Mouse (Mus musculus): ENCODE results near the gene Cuedc1.

The Cuedc1 gene

DNA sequence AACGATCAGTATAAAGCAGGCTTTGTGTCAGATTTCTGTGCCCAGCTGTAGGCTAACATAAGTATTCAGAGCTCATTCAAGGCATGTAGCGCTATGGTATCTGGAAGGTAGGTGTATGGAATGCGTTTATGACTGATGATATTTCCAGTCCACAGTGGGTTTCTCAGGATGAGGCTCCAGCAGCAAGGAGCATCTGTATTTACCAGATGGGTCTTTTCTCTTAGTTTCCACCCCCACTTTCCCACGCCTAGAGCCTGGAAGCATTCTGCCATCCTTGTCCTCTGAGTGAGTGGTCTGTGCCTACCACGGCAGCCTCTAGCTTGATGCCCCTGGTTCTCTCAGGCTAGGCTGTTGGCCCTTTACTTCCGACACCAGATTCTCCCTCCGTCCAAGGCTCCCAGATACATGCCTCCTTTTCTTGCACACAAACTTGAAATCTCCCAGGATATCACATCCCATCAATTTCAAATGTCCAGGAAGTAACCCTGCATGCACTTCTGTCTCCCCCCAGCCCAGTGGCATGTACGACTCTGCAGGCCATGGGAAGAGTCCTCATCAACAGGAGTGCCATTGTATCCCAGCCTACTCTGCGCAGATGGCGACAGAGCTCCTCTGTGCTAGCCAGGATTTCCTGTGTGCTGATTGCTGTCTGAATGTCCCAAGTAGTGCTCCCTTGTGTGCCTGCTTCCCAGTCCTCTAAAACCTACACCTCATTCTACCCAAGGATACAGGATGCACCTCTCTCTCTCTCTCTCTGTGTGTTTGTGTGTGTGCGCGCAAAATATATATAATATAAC is 48.6 kb downstream of the Cuedc1 start:
- in situ Hi-C loops (cut with MboI, MseI): no loop called here

DNA sequence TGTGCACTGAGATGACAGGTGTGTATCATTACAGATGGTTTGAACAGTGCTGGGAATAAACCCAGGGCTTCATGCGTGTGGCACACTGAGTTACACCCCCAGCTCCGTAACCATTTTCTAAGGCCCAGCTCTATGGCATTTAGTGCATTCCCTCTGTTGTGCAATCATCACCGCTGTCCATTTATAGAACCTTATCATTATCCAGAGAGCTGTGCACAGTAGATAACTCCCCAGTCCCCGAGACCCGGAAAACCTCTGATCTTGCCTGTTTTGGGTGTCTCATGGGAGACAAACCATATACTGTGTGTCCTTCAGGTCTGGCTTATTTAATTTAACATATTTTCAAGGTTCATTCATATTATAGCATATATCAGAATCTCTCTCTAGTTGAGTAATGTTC is 49.5 kb downstream of the Cuedc1 start:
- in situ Hi-C loops (cut with MboI, MseI): no loop called here

DNA sequence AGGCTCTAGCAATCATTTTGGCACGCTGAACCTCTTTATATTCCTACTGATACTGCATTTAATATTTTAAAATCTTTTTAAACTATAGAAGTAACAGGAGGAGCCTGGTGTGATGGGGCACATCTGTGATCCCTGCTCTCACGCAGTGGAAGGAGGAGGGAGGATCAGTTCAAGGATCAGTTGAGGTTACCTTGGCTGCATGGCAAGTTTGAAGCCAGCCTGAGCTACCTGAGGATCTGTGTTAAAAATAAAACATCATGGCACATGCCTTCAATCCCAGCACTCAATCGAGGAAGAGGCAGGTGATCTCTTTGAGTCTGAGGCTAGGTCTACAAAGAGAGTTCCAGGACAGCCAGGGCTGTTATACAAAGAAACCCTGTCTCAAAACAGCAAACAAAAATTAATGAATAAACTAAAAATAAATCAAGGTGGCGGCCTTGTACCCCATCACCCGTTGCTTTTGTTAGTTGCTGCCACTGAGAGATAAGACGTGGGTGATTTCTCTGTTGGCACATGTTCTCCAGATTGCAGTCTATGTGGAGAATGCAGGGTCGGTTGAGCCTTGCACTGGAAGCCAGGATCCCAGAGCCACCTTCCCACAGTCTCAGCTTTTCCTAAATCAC is 50.3 kb downstream of the Cuedc1 start:
- in situ Hi-C loops (cut with MboI, MseI): no loop called here

DNA sequence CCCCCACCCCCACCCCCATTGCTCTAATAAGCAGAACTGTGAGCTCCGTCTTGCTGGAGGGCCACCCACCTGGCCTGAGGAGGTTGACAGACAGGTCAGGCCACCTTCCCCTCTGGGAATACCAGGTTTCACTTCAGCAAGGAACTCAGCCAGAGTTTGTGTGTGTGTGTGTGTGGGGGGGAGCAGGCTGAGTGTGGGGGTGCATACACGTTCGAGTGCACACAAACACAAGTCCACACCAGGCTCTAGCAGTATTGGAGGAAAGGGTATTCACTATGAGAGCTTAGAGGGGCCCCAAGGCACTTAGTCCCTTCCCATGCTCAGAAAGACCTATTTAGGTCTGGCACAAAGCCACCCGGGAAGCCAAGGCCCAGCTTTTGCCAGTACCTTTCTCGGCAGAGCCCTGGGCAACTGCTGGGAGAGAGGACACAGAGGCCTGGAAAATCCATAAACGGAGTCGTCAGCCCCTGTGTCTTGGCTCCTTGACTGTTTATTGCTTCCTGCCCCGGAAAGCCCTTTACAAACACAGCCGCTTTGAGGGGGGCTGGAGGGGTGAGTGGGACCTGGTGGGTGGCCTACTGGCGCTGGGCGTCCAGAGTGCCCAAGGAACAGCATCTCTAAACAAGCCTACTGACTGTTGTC is 50.9 kb downstream of the Cuedc1 start:
- in situ Hi-C loops (cut with MboI, MseI): no loop called here

DNA sequence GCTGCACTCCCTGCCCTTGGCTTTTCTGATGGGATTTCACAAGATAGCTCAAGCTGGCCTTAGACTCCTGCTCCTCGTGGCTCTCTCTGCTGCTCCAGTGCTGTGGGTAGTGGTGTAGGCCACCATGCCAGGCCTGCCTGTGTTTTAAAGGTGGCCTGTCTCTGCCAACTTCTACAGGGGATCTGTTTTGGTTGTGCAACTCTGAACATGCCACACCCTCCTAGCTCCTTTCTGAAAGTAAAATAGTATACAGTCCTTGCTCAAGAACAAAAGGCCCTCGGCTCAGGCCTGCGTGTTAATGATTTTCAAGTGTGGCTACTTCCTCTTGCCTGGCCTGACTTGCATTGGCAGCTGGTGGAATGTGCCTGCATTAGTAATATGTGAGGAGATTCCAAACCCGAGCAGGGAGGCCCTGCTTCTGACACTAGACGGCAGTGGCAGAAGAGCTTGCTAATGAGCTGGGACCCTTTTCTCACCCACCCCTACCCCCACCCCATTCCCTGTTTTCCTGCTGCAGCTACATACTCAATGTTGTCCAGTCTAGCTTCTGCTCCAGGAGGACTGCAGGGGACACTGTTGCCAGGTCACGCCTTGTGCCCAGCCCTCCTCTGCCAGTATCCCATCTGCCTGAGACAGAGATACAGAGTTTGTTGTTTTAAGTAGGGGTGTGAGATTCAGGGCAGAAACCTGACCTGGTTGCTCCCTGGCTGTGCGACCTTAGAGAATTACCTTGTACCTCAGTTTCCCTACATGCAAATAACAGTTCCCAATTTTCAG is 53.7 kb downstream of the Cuedc1 start:
- in situ Hi-C loops (cut with MboI, MseI): no loop called here

DNA sequence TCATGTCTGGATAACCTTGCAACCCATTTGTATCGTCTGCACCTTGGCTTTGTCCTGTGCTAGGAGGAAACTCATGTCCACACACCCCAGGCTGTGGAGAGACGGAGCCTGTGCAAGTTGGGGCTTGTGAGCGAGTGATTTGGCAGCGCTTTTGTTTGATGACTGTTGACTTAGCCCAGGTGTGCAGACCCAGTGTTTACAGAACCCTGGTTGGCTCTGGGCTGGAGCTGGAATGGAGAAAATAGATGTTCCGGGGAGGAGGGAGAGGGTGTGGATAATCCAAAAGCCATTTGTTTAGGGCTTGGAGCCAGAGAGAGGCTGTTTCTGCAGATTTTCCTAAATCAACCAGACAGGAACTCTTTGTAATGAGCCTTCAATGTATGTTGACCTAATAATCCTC is 56.0 kb downstream of the Cuedc1 start:
- in situ Hi-C loops (cut with MboI, MseI): no loop called here

DNA sequence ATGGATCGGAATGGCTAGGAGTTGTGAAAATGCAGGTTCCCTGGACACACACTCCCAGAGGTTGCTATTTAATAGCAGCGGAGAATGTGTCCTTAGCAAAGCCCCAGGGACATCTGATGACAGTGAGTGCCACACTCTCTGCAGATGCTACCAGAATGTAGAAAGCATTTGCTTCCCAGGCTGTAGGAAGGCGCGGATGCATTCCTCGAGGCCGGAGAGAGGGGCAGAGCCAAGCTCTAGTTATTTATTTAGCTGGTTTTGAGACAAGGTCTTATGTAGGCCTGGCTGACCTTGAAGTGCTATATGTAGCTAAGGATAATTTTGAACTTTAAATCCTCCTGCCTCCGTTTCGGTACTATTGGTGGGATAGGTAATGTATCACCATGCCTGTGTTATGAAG is 56.6 kb downstream of the Cuedc1 start:
- in situ Hi-C loops (cut with MboI, MseI): no loop called here

DNA sequence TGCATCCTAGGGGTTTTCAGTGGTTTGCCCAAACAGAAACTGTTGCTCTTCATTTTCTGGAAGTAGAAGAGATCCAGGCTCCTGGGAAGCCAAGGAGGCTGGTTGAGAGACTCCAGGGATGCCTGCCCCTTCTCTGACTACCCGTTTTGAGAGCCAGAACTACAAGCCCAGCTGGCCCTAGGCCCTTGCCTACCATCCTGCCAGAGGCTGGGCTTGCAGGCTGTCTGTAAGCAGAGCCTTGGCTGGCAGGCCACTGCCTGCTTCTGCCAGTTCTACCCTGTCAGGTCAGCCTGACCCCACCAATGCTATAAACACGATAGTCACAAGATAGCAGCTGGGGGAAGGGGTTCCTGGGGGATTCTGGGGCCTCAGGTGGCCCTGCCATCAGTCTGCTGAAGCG is 57.6 kb downstream of the Cuedc1 start:
- in situ Hi-C loops (cut with MboI, MseI): no loop called here

DNA sequence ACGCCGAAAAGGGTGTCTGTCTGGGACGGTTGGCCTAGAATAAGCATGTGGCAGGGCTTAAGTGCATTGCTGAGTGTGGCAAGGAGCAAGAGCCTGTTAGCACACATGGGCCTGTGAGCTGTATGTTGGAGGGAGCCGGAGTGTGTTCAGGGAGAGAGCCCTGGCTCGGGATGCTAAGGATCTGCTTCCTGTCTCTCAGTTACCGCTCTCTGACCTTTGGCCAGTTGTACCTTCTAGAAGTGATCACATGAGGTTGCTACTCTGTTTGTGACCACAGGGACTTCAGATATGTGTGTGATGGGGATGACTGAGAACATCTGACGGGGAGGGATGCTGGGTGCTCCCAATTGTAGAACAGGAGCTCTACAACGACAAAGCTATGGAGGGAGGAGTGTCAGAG is 58.1 kb downstream of the Cuedc1 start:
- in situ Hi-C loops (cut with MboI, MseI): no loop called here

DNA sequence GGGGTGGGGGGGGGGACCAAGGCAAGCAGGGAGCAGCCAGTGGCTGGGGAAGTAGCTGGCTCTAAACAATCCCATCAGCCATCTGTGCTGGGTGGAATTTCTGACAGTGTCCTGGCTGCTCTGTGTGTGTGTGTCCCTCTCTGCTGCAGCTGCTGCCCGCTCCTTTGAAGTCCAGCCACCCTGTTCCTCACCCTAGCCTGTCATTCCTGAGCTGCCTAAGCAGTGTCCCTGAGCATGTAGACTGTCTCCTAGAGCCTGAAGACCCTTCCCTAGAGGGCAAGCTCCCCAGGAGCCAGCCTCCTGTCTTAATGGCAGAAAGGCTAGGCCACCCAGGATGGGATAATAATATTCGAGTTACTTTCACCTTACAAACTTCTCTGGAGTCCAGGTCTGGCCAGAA is 58.5 kb downstream of the Cuedc1 start:
- in situ Hi-C loops (cut with MboI, MseI): no loop called here

DNA sequence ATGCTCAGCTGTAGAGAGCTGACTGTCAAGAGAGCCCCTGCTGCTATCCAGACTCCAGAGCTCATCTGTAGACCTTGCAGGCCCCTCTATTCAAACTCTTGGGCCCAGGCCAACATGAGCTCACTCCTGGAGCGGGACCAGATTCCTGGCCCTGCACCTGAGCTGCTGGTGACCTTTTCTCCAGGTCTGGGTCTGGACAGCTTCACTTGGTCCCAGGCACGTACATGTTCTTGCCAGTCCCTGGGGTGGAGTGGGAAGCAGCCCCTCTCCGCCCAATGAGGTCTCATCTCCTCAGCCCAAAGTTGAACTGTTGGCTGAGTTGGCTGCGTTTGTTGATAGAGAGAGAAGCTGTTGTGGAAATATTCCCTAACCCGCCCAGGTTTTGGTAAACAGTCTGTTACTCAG is 61.0 kb downstream of the Cuedc1 start:
- in situ Hi-C loops (cut with MboI, MseI): no loop called here

DNA sequence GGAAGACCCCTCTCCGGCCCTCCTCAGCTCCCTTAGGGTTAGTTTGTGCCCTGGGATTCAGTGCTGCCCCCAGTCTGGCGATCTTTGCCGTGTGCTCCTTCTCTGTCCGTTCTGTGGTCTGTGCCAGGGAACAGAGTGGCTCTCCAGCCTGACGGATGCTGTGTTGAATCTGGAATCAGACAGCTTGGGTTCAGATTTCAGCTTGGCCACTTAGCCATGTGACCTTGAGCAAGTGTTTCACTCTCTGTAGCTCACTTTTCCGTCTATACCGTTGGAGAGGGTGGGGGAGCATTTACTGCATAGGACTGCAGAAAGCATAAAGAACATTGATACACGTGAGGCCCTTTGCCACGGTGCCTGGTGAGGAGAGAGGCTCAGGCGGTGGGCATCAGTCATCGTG is 61.5 kb downstream of the Cuedc1 start:
- in situ Hi-C loops (cut with MboI, MseI): no loop called here

DNA sequence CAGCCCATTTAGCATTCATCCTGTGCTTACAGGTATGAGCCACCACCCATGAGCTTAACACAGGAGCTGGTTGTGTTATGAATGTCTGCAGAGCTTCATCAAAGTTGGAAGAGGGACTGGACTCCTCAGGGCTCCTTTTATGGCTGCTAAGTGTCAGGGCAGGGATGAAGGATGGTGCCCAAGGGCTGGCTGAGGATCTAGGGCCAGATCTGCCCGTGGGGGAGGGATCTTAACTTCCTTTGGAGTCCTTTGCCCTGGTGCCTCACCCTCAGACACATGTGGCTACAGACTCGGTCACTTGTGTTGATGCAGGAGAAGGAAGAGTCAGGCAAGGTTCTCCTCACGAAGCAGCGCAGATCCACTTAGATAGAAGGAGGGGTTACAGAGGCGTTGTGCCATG is 62.5 kb downstream of the Cuedc1 start:
- in situ Hi-C loops (cut with MboI, MseI): no loop called here

DNA sequence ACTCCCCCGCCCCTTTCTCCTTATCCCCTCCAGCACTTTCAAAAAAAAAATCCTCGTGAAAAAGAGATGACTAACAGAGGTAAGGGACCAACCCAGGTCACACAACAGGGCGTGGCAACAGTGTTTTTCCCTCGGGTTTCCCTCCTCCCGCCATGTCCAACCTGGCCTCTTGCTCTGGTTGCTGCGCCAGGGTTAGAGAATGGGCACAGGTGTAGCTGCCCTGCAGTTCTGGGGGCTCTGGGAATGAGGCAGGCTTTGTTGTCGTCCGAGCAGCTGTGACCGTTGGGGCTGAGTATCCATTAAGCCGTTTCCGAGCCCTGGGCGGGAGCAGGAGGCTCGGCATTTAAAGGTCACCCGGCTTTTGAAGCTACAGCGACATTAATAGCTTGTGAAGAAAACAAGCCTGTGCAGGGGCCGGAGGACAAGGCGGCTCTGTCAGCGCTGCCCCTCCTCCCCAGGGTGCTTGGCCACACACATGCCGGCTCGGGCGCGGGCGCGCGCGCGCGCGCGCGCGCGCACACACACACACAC is 63.3 kb downstream of the Cuedc1 start:
- in situ Hi-C loops (cut with MboI, MseI): no loop called here

DNA sequence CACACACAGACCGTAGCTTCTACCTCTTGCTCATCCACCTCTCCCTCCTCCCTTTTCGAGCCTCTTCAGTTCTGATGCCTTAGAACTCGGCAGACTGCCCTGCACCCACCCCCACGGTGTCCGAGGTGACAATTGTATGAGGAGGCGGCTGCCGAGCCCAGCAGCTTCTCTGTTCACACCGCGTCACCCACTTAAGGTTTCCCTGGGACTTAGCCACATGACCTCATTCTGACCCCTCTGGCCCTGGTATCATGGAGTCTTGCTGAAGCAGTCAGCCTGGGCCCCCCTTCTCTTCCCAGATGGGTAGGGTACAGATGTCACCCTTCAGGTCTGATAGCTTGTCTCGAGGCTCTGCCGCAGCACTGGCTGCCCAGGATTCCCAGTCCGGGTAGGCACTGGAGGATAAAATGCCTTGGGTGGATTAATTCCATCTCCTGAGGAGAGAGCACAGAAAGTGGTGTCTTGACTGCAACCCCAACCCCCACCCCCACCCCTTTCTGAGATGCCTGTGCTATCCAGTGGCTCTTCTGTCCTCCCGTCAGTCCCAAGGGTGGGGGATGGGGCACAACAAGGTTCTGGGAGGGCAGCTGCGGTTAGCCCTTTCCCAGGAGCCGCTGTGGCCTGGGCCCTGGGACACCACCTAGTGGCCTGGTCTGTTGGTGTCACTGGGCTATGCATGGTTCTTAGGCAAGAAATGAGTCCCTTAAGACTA is 63.9 kb downstream of the Cuedc1 start:
- in situ Hi-C loops (cut with MboI, MseI): no loop called here

DNA sequence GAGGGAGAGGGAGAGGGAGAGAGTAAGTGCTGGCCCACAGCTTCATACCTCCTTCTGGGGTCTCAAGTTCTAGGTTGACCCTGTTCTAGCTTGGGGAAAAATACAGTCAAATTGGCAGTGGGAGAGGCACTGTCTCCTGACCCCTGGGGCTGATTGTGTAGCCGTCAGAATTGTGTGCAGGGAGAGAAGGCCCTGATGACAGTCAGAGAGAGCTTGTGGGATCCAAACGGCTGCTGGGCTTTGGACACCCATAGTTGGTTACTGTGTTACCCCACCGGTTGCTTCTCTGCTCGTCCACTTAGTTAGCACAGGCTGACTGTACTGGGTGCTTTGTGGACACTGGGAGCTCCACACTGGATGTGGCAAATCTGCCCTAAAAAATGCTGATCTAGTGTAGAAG is 64.9 kb downstream of the Cuedc1 start:
- in situ Hi-C loops (cut with MboI, MseI): no loop called here

DNA sequence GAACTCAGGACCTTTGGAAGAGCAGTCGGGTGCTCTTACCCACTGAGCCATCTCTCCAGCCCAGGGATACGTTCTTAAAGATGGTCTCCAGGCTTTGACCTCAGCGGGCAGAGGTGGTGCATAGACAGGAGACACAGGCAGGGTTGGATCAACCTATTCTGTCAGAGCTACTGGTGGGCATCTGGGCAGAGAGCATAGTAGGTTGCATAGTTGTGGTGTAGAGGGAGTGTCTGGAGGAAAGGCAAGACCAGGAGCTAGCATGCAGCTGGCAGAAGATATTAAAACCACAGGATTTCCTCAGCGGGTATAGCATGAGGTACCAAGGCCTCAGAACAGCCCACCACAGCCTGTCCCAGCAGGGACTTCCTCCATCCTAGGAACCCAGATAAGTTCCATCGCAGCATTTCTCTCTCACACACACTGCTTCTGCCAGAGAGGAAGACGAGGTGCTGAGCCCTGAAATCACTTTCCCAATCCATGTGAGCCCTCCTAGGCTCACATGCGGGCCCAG is 66.4 kb downstream of the Cuedc1 start:
- in situ Hi-C loops (cut with MboI, MseI): no loop called here

DNA sequence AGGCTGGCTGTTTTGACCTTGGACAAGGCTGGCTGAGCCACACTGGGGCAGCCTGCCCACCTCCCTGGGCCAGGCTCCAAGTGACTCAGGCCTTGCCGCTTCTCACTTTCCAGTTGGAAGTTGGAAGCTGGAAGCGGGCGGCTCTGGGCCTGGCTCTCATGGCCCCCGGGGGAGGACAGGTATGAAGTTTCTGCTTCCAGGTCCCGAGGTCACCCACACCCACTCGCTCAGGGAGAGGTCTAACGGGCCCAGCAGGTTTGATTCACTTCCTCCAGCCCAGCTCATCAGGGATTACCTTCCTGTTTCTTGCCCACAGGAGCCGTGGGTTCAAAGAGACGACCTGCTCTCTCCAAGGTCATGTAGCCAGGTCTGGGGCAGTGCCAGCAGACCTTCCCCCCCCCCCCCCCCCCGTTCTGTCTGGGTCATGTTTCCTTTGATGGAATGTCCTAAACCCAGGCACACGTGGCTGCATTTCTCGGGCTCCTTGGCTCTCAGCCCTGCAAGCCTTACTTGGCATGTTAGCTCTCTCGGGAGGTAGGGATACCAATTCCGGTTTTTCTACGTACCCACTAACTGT is 67.0 kb downstream of the Cuedc1 start:
- in situ Hi-C loops (cut with MboI, MseI): no loop called here

DNA sequence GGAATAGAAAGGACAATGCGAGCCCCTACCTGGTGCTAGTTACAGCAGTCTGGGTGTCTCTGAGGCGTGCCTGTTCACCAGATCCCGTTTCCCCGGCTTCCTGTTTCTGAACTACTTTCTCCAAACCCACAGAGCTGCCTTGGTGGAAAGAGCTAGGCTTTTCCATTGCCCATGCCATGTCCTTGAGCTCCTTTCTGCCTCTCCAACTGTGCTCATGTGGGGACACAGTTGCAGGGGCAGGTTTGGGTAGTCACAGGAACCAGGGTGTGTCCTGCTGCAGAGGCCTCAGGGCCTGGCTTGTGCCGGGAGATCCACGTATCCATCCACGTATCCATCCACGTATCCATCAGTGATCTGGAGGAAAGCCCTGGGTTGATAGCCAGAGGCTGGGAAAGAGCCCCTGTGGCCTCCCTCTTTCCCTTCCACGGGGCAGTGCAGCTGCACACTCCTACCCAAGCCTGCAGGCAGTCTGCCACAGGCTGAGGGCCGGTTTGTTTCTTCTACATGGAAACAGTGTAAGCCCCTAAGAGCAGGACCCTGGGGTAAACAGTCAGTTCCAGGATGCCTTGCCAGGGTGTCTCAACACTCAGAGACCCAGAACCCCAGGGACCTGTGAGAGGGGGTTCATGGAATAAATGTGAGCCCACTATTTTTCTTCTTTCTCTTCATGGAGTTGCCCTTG is 68.0 kb downstream of the Cuedc1 start:
- in situ Hi-C loops (cut with MboI, MseI): no loop called here

DNA sequence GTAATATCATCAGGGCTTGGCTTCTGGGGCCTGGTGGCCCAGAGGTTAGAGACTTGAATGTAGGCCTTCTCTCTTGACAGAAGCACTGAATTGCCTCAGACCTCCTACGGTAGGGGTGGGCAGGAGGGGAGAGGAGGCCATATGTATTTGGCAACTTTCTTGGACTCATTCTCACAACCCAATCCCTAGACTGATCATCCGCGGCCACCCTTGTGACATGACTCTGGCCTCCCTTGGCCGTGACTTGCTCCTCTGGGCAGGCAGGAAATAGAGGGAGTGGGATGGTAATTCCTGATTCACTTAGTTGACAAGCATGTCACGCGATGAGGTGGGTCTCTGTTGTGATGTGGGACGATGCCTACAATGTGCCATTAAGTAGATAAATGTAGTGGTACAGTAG is 68.6 kb downstream of the Cuedc1 start:
- in situ Hi-C loops (cut with MboI, MseI): no loop called here
